Mouse (Mus musculus) neural tube, embryonic 13.5 days (tissue): ENCODE measurements around the gene Prickle3. TPM values are rescaled to one million over a fixed set of nuclear protein-coding genes. Genes with fewer than 3 reads are reported as not detected.
A peak's percentile ranks its signal among the peaks of the same experiment; 100 is the strongest.
"Not testable (repeated sequence)": the region's sequence is repeated elsewhere in the genome, so short reads cannot be mapped to it uniquely, and the experiment has no call there.

Experiments used
- ATAC-seq: fragments of 200-750 bp; cut with Nextera tagmentation; 2 replicates; pipeline ENCODE4 v1.8.0; 2017; ENCODE audit warnings: low read depth, mild to moderate bottlenecking, moderate TSS enrichment, moderate library complexity
- H3K27ac ChIP-seq: fragments of 300-500 bp; sonication (generic); replicated peaks from 2 replicates; pipeline ENCODE4 v1.5.1; 2015; ENCODE audit warnings: moderate library complexity, mild to moderate bottlenecking, inconsistent platforms
- H3K27me3 ChIP-seq: fragments of 300-500 bp; sonication (generic); 2 replicates; pipeline ENCODE4 v1.6.1; 2015; ENCODE audit warnings: mild to moderate bottlenecking, inconsistent platforms
- H3K36me3 ChIP-seq: fragments of 300-500 bp; sonication (generic); 2 replicates; pipeline ENCODE4 v1.6.1; 2015; ENCODE audit warnings: mild to moderate bottlenecking, inconsistent platforms
- H3K4me1 ChIP-seq: fragments of 300-500 bp; sonication (generic); replicated peaks from 2 replicates; pipeline ENCODE4 v1.6.1; 2015; ENCODE audit warnings: inconsistent platforms
- H3K4me2 ChIP-seq: fragments of 300-500 bp; sonication (generic); 2 replicates; pipeline ENCODE4 v1.6.1; 2015; ENCODE audit warnings: inconsistent platforms, mild to moderate bottlenecking, moderate library complexity
- H3K4me3 ChIP-seq: fragments of 300-500 bp; sonication (generic); 2 replicates; pipeline ENCODE4 v1.5.1; 2015; ENCODE audit warnings: mild to moderate bottlenecking, inconsistent platforms
- H3K9ac ChIP-seq: fragments of 300-500 bp; sonication (generic); 2 replicates; pipeline ENCODE4 v1.6.1; 2015; ENCODE audit warnings: moderate library complexity, mild to moderate bottlenecking, inconsistent platforms
- H3K9me3 ChIP-seq: fragments of 300-500 bp; sonication (generic); 2 replicates; pipeline ENCODE4 v1.6.1; 2016; ENCODE audit warnings: inconsistent platforms
- WGBS: fragments of 180-500 bp; shearing (Covaris S2); methylation state at CpG from one replicate; pipeline ENCODE4 v1.1.7; 2015; 5-methylcytosine and 5-hydroxymethylcytosine counted together
- polyA plus RNA-seq: library from polyadenylated mRNA; unstranded; fragments of >200 nt; fragmentation: Nextera tagmentation; extraction: Ambion mirVana; gene quantifications from 2 replicates; pipeline ENCODE4 v1.2.1, GENCODE M21; 2015

Prickle3 gene
- polyA plus RNA-seq, 1 experiment from 2014 or later: 1.9 TPM

DNA sequence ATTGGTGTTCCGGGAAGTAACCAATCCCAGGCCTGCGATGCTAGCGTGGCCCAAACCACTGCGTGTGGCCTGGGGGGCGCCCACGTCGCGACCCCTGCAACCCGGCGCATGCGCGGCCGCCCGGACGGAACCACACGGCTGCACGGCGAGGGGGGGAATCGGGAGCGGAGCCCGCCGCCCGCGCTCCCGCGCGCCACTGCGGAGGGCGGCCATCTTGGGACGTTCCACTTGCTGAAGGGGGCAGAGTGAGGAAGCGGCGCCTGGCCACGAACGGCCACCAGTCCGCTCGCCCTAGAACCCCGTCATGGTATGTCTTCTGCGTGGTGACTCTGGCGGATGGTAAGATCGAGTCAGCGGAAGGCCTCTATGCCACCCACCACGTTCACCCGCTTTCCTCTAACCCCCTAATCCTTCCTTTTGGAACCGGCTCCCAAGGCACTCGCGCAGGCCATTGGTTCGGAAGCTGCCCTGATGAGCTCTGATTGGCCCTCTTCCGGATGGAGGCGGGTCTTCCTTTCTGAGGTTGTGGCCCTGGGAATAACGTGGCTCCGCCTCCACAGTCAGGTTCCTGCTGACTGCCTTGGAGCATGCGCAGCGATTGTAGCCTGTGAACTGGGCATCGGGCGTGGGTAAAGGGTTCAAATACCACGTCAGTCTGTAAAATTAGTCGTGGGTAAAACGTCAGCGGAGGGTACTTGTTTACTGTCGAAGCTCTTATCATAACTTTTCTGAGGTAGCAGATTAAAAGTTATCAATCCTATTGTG is 57.3 kb downstream of the Prickle3 start, which contains the start of gene Wdr45:
Wdr45 (plus strand) TSS at position 199 of the 765 bp plus-strand sequence.
- H3K4me1 ChIP-seq, H3K27me3 ChIP-seq, H3K36me3 ChIP-seq, H3K9me3 ChIP-seq: not testable (repeated sequence)
- 21% methylated on average over 56 of the region's 60 CpGs for WGBS
- Histone ChIP-seq H3K4me2 (peak within 1 kb of the TSS; percentile 54), H3K4me3 (peak within 1 kb of the TSS; percentile 33), H3K9ac (peak within 1 kb of the TSS; percentile 63), H3K27ac (0 out of 2 replicates have a peak within 1 kb of the TSS, but pooled peaks have one; percentile 38)
- peak; percentile 98 for ATAC-seq

DNA sequence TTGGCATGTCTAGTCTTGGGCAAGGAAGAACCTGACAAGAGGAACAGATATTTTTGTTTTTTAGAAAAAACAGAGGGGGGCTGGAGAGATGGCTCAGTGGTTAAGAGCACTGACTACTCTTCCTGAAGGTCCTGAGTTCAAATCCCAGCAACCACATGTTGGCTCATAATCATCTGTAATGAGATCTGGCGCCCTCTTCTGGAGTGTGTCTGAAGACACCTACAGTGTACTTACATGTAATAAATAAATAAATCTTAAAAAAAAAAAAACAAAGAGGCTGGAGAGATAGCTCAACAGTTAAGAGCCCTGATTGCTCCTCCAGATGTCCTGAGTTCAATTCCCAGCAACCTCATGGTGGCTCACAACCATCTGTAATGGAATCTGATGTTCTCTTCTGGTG is 59.0 kb downstream of the Prickle3 start:
- not testable (repeated sequence) for H3K36me3 ChIP-seq, H3K4me2 ChIP-seq, H3K27ac ChIP-seq, H3K9me3 ChIP-seq, H3K9ac ChIP-seq, ATAC-seq, H3K27me3 ChIP-seq, H3K4me1 ChIP-seq, H3K4me3 ChIP-seq
- 52% methylated on average over 1 of the region's 1 CpGs for WGBS

Other genes starting within 250 kb of the Prickle3 start
- 0.14 TPM in 1 of 2 replicates, not detected in the other for gene Foxp3, start 83.6 kb upstream of the Prickle3 start, polyA plus RNA-seq
- gene Ppp1r3f, start 83.0 kb upstream of the Prickle3 start, polyA plus RNA-seq: 4.6 and 5.4 TPM in 2 replicates
- 28.0 and 29.6 TPM in 2 replicates for gene Ccdc22, start 51.7 kb upstream of the Prickle3 start, polyA plus RNA-seq
- gene Cacna1f, start 50.2 kb upstream of the Prickle3 start, polyA plus RNA-seq: 0.11 and 0.13 TPM in 2 replicates
- 108 and 118 TPM in 2 replicates for gene Syp, start 18.8 kb upstream of the Prickle3 start, polyA plus RNA-seq
- gene Plp2, start 14.1 kb downstream of the Prickle3 start, polyA plus RNA-seq: 27.2 and 33.4 TPM in 2 replicates
- gene Magix, start 24.0 kb downstream of the Prickle3 start, polyA plus RNA-seq: 0.18 TPM in 1 of 2 replicates, not detected in the other
- 43.2 and 50.4 TPM in 2 replicates for gene Gpkow, start 39.9 kb downstream of the Prickle3 start, polyA plus RNA-seq
- gene Wdr45, start 57.1 kb downstream of the Prickle3 start, polyA plus RNA-seq: 35.0 and 36.5 TPM in 2 replicates
- not detected in 2 replicates for gene Gm45208, start 65.0 kb downstream of the Prickle3 start, polyA plus RNA-seq
- gene Praf2, start 71.2 kb downstream of the Prickle3 start, polyA plus RNA-seq: 115 and 134 TPM in 2 replicates
- gene Ccdc120, start 93.6 kb downstream of the Prickle3 start, polyA plus RNA-seq: 39.3 and 43.2 TPM in 2 replicates
- gene Tfe3, start 105.3 kb downstream of the Prickle3 start, polyA plus RNA-seq: 25.8 and 28.6 TPM in 2 replicates
- gene Gripap1, start 132.5 kb downstream of the Prickle3 start, polyA plus RNA-seq: 74.9 and 77.1 TPM in 2 replicates
- gene Kcnd1, start 165.0 kb downstream of the Prickle3 start, polyA plus RNA-seq: 4.9 and 6.2 TPM in 2 replicates
- gene Otud5, start 184.1 kb downstream of the Prickle3 start, polyA plus RNA-seq: 51.8 and 52.2 TPM in 2 replicates
- gene Pim2, start 221.0 kb downstream of the Prickle3 start, polyA plus RNA-seq: 16.7 and 18.6 TPM in 2 replicates
- gene Slc35a2, start 226.8 kb downstream of the Prickle3 start, polyA plus RNA-seq: 42.3 and 45.2 TPM in 2 replicates
- 210 and 216 TPM in 2 replicates for gene Pqbp1, start 242.0 kb downstream of the Prickle3 start, polyA plus RNA-seq
- 150 and 160 TPM in 2 replicates for gene Timm17b, start 242.1 kb downstream of the Prickle3 start, polyA plus RNA-seq